Mouse (Mus musculus) retina, adult 2 months (tissue): ENCODE results near the gene Prok2.

ENCODE experiments used
- DNase-seq: peaks from one replicate; pipeline ENCODE4 v3.0.0-alpha.2; 2012; ENCODE audit warnings: low read depth, low spot score

The Prok2 gene

DNA sequence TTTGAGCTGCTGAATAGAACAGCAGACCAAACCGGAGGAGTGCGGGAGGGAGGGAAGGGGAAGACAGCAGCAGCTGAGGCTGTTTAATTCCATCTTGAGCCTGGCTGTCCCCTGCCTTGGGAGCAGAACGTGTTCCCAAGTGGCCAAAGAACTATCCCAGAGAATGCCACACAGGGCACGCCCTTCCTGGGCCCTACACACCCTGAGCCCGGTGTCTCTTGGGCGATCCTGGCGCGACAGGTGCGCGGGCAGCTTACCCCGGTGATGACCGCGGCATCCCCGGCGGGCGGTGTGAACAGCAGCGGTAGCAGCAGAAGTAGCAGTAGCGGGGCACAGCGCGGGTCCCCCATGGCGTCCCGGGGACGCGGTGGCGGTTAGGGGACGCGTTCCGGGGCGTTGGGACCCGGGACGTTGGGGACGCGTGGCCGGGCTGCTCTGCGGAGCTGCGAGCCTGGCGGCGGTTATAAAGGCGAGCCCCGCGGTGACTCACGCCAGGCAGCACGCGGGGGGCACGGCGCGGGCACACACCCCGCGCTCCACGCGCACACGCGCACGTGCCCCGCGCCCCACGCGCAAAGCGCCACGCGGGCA is at the start of gene Prok2:
Gene Prok2 (minus strand): TSS at position 422 of the 591 bp plus-strand sequence.
- DNase-seq, result no peak

DNA sequence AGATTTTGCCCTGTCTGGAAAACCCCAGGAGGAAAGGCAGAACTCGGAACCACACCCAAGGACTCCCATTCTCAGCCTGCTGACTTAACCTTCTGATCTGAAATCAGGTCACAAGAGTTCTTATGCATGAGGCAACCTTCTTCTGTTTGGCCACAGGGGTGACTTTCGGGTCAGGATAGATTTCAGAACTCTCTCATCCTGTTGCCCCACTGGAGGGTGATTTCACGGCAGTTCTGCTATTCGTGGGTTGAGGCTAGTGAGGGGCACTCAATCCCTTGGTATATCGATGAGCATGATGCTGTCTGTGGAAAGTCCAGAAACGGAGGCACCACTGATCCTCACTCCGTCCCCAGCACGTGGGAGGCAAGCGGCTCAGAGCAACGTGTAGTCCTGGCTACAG is 48.5 kb upstream of the Prok2 start:
- DNase-seq, result no peak

DNA sequence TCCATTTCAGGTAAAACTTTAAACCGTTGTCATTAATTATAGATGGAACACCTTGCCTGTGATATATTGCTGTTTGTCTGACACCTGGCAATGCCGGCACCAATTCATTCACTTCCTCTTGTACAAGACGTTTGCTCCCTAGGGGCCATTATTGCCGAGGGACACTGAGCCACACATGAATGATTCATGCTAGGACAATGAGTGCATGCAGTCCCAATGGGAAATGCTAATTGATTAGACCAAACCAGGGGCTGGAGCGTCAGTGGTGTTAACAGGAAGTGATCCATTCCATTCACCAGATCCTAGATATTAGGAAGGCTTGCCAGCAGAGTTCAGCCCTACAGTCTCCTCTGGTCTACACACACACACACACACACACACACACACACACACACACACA is 42.3 kb upstream of the Prok2 start:
- DNase-seq, result no peak

DNA sequence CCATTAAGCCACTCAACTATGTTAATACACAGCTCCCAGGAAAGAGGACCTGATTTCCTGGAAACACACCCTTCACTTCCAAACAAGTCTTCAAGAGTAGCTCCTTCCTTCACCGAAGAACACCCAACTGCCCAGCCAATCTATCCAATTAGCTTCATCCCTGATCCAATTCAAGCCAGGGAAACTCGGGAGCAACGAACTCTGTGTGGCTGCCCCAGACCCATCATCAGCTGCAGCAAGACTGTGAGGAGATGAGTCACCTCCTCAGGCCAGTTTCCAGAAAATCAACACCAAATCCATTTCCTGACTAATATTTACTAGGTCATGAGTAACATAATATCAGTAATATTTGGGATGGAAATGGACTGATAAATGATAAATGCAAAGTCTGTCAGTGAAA is 38.7 kb upstream of the Prok2 start:
- DNase-seq, result no peak

DNA sequence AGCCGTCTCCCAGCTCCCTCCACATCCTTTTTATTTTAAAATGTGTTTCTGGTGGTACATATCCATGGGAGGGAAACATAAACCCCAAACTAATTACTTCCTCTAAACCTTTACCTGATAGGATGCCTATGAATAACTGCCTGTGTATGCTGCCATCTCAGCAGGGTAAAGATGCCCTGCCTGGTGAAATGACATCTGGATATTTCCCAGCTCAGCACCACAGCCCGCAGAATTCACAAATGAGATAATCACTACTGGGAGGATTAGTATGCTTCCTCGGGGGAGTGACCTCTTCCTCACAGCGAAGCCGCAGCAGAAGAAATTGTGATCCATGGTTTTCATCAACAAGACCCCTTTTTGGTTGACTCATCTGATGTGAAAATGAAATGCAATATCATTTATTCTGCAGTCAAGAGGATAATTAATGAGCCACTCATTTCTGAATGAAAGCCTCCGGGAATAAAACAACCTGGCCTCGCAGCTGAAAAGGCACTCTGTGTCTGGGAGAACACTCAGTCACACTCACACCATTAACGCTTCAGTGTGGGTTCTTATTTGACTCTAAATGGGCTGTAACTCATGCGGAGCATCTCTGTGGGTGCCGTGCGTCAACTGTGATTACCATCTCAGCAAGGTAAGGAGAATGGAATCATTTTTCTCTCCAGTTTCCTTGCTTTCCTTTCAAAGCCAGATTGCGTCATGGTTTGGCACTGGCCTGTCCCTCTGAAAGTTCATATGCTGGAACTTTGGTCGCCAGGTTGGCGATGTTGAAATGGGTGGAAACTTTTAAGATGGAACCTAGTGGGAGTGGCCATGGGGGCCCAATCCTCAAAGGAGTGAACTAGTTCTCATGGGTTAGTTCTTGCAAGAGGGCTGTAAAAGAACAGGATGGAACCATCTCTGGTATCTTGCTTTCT is 36.1 kb upstream of the Prok2 start:
- no peak for DNase-seq

DNA sequence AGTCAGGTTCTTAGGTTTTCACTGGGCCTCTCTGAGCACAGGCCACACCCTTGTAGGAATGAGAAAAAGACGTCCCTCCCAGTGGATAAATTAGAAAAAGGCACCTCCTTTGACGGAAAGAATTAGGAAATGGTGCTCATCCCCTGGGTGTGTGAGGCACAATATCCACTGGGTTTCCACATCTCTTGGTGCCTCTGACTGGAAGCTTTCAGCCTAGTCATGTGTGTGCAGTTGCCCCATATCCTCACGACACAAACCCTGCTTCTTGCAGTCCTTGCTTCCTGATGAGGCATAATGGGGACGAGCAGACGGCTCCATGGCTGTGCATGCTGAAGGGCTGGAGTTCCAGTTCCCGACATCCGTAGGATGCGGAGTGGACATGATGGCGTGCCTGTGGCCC is 29.9 kb upstream of the Prok2 start:
- no peak for DNase-seq

DNA sequence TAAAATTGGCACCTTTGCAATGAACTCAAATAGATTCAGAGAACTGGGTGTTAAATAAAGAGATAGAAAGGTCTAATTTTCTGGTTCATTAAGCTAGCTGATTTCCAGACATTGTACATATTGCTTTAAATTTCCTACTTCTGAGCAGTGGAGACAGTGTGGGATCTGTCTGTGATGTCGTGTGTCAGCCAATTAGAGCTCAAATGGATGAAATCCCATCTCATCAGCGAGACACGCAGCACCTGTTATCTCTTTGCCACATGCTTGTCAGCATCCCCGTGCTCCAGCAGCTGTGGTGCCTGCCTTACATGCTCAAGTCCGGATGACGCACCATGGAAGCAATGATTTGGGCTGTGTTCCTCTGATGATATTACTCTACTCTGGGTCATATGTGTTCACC is 25.1 kb upstream of the Prok2 start:
- DNase-seq, result no peak

DNA sequence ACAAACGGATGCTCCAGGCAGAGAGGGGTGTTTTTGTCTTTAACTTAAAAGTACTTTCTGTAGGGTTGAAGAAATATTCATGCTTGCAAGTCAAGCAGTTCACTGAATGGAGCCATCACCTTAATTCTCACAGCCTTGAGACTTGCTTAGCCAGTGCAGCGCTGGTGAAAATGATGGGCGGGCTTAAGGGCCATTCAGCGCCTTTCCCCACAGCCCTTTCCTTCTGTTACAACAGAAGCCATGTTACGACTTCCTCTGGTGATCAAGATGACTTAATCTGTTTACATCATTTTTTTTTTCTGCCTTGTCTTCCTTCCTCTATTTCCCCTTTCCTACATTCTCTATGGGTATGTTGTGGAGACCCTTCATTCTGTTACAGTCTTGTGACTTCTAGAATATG is 20.1 kb upstream of the Prok2 start:
- DNase-seq, result no peak

DNA sequence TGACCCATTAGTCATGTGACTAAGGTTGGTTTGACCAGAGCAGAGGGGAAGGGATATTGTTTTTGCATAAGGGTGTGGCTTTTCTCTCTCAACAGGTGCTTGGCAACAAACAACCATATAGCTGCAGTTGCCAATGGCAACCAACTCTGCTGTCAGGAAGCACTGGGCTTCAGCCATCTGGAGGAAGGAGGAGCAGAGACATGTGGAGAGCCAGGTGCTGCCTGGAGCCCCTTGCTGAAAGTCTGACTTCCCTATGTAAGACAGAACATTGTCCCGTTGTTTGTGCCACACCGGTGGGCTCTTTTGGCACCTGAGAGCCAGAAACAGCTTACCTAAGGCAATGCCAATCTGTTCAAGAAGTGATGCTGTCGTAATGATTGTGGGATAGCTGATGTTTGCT is 16.7 kb upstream of the Prok2 start:
- DNase-seq, result no peak

DNA sequence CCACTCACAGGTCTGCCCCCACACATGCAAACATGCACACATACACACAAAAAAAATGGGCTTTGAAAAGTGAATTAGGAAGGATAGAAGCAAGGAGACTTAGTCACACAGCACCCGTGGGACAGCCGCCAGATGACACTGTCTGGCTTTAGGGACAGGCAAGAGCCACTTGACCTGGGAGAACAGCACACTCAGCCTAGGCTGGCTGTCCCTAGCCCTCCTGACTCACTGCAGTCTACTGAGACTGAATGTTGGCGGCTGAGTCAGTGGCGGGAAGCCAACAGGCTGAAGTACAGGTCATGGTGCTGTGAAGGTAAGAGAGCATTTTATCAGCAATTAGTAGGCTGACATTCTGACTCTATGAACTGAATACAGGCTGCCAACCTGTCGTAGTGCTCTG is 8.5 kb upstream of the Prok2 start:
- DNase-seq, result no peak

DNA sequence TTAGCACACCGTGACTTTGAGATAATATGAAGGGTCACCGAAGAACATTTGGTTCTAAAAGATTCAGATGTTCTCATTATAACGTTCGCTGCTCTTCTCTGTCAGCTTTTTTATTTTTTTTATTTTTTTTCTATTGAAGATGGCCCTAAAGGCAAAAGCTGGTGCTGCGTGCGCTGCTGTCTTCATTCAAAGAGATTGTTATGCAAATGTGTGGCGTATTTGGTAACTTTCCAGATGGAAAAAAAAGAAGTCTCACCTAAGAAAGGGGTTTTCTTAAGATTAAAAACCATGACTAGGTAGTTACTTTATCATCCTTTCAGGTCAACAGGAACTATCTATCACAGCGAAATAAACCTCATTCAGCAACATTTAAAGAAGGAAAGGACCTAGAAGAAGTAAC is 6.5 kb upstream of the Prok2 start:
- no peak for DNase-seq

DNA sequence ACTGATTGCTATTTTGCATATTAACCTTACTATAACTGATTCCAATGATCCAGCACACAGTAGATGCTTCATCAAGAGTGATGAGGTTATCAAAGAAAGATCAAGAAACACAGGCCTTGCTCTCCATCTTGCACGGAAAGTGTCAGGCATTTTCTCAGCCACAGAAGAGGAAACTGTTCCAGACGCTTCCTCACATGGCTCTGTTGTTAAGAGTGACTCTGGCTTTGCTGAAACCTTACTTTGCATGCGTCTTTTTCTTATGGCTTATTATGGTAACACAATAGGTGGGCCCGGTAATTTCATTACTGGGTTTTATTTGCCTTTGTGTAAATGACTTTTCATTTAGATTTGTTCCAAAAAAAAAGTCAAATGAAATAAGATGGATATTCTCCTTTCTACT is 5.7 kb upstream of the Prok2 start:
- DNase-seq, result no peak

DNA sequence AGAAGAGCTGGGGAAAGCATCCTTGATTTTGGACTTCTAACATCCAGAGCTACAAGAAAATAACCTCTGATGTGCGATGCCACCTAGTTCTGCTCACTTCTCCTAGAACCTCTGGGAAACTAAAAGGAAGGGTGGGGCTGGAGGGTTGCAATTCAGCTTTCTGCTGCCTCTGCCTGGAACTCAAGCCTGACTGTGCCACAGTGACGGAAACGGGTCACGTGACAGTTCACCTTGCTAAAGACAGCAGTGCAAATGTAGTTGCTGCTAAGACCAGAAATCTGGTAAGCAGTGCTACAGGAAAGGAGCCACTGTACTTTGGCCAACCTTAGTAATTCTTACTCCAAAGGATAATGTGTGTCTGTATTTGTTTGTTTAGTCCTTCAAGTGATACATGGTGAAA is 3.7 kb upstream of the Prok2 start:
- no peak for DNase-seq

DNA sequence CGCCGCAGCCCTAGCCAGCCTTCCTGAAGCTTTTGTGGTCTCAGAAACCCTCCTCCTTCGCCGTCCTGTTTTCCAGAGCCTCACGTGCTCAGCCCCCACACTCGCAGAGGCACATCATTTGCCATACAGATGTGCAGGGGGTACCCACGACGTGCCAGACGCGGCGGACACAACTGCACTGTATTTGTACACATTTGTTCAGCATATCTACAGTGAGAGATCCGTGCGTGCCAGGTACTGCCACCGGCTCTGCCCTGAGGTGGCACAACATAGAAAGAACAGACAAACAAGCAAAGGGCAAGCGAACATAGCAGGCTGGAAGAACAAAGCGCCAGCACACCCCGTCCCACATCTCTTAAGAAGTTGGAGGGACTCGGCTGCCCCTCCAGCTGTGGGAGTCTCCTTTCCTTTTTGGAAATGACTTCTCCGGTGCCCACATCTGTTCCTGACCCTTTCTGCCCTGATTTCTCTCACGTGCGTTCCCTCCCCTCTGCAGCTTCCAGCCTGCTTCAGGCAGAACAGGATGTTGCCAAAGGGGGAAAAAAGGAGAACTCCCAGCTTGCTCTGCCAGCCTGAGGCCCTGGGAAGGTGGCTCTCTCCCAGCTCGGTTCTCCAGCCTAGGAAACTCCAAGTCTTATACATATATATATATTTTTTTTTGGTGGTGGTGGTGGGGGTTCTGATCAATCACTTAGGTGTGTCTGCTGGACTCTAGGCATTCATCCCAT is 548 bp upstream of the Prok2 start:
- DNase-seq, result no peak

DNA sequence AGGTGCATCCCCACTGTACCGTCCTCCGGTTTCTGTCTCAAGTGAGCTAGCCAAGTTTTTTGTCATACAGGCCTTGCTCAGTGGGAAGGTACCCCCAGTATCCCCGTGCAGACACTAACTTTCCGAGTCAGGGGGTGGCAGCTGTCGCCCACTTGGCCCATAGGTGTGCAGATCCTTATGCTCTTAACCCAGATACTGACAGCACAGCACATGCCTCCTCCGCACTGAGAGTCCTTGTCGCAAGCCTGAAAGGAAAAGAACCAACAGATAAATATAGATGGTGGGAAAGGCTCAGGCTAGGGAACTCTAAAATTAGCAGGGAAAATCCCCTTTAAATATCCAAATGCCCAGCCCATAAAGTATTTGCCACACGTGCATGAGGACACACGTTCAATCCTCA is 3.8 kb downstream of the Prok2 start:
- no peak for DNase-seq

DNA sequence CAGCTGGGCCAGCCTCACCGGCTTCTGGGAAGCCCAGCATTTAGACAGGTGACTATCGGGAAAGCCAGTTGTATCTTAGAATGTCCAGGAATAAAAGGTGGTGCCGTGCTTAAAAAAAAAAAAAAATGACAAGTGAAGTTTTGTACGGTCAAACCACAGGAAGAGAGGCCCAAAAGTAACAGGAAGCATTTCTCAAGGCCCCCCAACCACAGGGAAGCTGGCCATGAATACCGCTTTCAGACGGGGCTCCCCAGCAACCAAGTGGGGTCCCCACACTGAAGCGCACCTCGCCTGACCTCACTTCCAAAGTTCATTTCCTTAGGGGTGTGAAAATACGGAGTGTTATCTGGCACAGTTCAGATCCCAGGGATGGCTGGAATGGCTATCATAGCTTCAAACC is 5.2 kb downstream of the Prok2 start:
- DNase-seq, result no peak

DNA sequence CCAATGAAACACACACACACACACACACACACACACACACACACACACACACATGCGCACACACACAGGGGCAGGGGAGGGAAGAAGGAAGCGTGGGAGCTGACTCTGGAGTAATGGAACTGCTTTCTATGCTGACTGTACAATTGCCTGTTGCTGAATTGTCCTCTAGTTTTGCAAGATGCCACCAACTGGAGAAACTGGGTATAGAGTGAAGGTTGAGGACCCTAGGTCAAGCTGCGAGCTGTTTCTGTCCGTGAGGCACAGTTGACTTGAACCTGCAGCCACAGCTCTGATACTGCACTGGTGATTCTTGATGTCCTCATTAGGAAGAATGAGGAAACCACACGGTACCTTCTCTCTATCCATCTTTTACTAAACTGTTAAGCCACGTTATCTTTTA is 10.3 kb downstream of the Prok2 start:
- DNase-seq, result no peak

DNA sequence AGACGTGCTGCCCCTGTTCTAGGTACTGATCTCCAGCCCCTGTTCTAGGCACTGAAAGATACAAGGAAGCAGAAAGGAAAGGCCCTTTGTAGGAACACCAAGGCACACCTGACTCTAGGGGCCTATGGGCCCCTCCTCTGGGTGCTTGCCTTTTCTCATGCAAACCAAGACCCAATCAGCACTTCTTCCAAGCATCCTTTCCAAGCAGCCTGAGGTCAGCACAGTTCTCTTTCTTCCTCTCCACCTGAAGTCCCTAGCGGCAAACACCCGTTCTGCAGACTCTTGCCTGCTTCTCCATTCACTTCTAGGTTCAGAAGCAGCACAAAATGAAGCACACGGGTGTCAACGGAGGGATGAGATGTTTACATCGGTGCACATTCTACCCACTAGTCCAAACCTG is 11.0 kb downstream of the Prok2 start:
- no peak for DNase-seq

DNA sequence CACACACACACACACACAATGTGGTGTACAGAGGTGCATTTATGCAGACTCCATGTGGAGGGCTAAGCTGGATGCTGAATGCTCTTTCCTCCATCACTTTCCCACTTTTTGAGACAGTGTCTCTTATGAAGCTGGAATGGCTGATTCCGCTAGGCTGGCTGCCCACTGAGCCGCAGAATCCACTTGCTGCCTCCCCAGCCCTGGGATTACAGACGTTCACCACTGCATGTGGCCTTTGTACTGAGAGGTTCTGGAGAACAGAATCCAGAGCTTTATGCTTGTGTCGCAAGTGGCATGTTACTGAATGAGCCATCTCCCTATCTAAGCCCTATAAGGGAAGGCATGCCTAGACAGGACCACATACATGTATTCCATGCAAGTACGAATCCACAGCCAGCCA is 12.9 kb downstream of the Prok2 start:
- DNase-seq, result no peak

DNA sequence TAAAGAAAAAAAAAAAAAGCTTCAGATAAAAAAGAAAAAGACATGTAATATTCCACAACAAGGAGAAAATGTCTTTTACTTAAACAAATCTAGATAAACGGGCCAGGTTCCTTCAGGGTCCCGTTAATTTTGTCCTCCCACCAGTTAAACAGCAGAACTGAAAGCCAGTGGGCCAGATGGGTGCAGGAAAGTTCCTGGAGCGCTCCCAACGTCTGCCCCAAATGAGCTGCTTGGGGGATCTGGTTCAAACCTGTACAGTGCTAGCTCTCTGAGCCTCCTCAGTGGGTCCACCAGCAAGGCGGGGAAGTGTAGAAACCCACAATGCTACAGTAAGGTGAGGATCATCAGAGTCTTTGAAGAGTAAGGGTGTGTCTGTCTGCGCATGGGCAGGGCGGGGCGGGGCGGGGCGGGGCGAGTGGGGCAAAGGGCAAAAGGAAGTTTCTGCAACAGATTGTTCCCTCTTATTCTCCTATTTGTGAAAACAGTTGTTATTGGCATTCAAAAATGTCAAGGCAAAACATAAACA is 14.6 kb downstream of the Prok2 start:
- no peak for DNase-seq

DNA sequence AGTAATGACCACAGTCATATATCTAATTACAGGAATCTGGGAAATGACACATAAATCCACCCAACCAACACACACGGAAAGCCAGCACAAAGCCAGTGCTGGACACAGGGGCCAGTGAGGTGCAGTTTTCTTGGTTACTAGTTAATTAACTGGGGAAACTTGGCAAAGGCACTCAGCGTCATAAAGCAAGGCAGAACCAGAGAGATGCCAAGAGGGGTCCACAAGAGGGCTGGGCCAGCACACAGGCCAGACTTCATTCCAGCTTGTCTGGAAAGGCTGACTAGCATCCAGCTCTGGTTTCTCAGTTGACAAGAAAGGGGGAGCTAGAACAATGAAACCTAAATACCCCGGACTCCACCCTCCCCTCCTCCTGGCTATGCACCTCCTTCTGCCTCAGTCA is 25.7 kb downstream of the Prok2 start:
- no peak for DNase-seq
